Mouse (Mus musculus) embryonic fibroblast, embryonic 13.5 days (primary cell): ENCODE measurements at regions not wholly inside any gene's neighbourhood (a gene's known extent, or its start where the extent isn't known, plus 50 kb on each side); places are given as distances from the start of the nearest gene placed in this dataset.

Experiments used
- H3K27ac ChIP-seq: 2 replicates; pipeline ENCODE4 v1.5.1; 2012; ENCODE audit warnings: low read length, control low read depth, inconsistent platforms; ENCODE audit not compliant: insufficient read depth
- H3K4me1 ChIP-seq: 2 replicates; pipeline ENCODE4 v1.6.1; 2011; ENCODE audit warnings: low read length; ENCODE audit not compliant: control insufficient read depth, insufficient read depth
- H3K4me3 ChIP-seq: 2 replicates; pipeline ENCODE4 v1.5.1; 2011; ENCODE audit warnings: mild to moderate bottlenecking, control low read depth, low read length; ENCODE audit not compliant: insufficient read depth
- CTCF ChIP-seq: IDR thresholded peaks from 2 replicates; pipeline ENCODE4 v1.5.1; 2011; ENCODE audit warnings: mild to moderate bottlenecking, control low read depth, low read length, moderate library complexity, borderline replicate concordance; ENCODE audit not compliant: insufficient read depth
- POLR2A ChIP-seq: IDR thresholded peaks from 2 replicates; pipeline ENCODE4 v1.6.1; 2011; ENCODE audit warnings: low read depth, mild to moderate bottlenecking, control low read depth, low read length, moderate library complexity

DNA sequence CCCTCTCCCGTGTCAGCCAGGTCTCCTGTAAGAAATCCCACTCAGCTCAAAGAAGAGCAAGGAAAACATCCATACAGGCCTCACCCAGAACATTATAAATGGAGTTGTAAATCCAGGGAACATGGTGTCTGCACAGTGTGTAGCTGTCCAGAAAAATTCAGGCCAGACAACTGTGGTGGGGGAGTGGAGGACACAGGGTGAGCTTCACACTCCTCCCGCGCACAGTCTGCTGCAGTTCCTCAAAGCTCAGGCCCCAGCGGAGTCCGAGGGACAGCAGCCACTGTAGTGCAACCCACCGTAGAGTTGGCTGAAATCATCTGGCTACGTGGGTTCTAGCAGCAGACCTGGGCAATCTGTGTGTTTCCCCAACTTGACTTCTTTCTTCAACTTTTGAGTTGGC lies 62.9 kb upstream of the Klf4 start:
- Histone ChIP-seq H3K4me3 (no peak overlapping the region), H3K27ac (no peak overlapping the region), H3K4me1 (no peaks in the 10 kb centered on the region)
- TF ChIP-seq CTCF (no peak), POLR2A (no peak)

DNA sequence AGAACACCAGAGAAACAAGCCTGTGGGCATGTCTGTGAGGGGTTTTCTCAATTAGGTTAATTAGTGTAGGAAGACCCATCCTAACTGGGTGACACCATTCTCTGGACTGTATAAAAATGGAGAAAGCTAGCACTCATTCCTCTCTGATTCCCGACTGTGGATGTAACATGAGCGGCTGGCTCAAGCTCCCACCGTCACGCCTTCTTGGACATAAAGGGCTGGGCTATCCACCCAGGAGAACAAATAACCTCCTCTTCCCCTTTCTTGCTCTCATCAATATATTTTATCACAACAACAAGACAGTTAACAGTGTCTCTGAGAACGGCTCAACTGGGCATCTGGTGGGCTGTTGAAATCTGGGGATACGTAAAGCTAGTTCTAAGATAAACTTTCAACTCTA lies 62.4 kb upstream of the Klf4 start:
- Histone ChIP-seq H3K4me3 (no peak overlapping the region), H3K27ac (no peak overlapping the region), H3K4me1 (no peaks in the 10 kb centered on the region)
- TF ChIP-seq CTCF (no peak), POLR2A (no peak)

DNA sequence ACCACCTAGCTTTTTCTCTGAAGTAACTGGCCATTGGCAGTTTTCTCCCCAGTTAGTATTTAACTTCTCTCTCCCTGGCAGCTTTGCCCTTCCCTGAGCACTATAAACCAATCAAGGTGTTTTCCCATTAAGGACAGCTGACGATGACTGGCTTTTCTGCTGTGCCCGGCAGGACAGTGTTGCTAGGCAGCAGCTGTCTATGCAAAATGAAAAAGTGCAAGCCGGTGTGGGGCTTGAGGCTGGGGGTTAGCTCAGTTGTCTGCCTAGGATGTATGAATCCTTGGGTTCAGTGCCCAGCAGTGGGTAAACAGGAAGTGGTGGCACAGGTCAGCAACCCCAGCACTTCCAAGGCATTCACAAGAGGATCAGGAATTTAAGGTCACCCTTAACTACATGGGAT lies 60.9 kb upstream of the Klf4 start:
- no peak overlapping the region for H3K4me3 ChIP-seq
- no peak overlapping the region for H3K27ac ChIP-seq
- no peak for TF ChIP-seq CTCF
- TF ChIP-seq POLR2A = no peak
- no peaks in the 10 kb centered on the region for H3K4me1 ChIP-seq

DNA sequence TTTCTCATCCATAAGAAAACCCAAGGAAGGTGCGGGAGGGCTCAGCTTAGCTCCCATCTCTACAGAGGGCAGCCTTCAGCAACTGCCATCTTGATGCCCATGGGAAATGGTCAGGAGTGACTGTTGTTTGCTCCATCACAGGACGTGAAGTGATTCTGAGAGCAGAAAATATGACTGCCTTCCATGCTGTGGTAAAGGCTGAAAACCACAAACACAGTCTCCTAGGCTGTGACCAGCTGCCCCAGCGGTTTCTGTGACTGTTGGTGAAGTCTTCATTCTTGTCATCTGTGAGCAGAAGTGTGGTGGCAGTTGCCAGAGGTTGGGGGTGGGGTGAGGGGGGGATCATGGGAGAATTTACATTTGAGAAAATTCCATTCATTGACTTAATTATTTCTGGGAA lies 53.9 kb upstream of the Klf4 start:
- Histone ChIP-seq H3K4me3 (no peak overlapping the region), H3K4me1 (no peaks in the 10 kb centered on the region), H3K27ac (no peak overlapping the region)
- TF ChIP-seq CTCF = no peak

DNA sequence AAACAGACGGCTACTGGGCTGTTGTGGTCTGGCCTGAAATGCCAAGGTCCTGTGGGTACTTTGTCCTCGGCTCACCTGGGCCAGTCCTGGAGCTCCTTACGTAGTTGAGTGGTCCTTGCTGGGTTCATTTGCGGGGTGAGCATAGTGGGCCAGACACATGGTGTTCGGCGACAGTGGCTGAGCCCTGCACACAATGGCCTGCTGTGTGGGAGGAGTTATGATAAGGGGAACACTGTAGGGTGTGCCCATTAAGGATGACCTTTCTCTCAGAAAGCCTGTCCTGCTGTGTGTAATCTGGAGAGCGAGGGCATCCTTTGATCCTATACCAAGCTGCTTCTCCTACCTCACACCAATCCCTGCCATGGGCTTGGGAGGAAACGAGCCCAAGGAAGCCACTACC lies 51.3 kb upstream of the Klf4 start:
- Histone ChIP-seq H3K4me3 (no peak overlapping the region), H3K27ac (no peak overlapping the region), H3K4me1 (peaks cover 2% of the 10 kb centered on the region)
- TF ChIP-seq CTCF = no peak
- TF ChIP-seq POLR2A = no peak
